Mouse (Mus musculus): ENCODE data around the gene Bik. TPM values are rescaled to one million over a fixed set of nuclear protein-coding genes. Genes with fewer than 3 reads are reported as not detected.

Bik gene
- polyA plus RNA-seq, 1 experiment from 2014 or later: 15.2 TPM

DNA sequence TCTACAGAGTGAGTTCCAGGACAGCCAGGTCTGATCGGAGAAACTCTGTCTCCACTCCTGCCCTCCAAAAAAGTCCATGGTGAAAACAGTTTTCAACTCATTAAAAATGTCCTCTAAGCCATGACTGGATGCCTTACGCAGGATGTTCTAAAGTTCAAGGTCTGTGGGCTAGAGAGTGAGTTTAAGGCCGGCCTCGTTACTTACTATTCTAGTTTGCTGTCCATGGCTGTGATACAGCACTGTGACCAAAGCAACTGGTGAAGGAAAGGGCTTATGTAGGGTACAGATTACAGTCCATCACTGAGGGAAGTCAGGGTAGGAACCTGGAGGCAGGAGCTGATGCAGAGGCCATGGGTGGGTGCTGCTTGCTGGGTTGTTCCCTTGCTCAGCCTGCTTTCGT is 41.9 kb downstream of the Bik start:
- Histone ChIP-seq H3K4me3 (ENCODE audit: low read length) (no peak overlapping the region), H3K4me1 (replicated peaks; ENCODE audit: control insufficient read depth, insufficient read depth, low read length) (peaks cover 4% of the 10 kb centered on the region), H3K36me3 (ENCODE audit: control insufficient read depth, insufficient read depth, low read length) (no peaks in the 10 kb centered on the region), H3K9ac (ENCODE audit: low read length) (no peak overlapping the region), H3K4me2 (ENCODE audit: low read depth, low read length) (no peak overlapping the region), H3K27ac (ENCODE audit: low read length) (no peak overlapping the region), H3K9me3 (ENCODE audit: control insufficient read depth, low read length) (no peaks in the 10 kb centered on the region), H3K27me3 (ENCODE audit: control insufficient read depth, insufficient read depth, low read depth, low read length) (no peaks in the 10 kb centered on the region)
- no peak for ATAC-seq (ENCODE audit: low read depth)
- 97% methylated on average over 5 of the region's 5 CpGs for whole genome bisulfite sequencing

DNA sequence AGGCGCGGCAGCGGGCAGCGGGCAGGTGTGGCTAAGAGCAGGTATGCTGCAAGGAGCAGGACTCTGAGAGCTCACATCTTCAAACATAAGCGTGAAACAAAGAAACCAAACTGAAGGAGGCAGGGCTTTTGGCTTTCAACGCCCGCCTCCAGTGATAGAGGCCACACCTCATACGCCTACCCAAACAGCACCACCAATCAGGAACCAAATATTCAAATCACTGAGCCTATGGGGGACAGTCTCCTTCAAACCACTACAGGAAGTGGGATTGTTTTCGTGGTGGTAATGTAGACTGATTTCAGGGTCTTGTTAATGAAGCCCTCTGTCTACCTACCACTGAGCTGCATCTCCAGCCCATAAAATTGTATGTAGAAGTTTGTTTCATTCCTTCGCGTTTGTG is 43.0 kb downstream of the Bik start:
- Histone ChIP-seq H3K9ac (ENCODE audit: low read length) (no peak overlapping the region), H3K27ac (ENCODE audit: low read length) (no peak overlapping the region), H3K9me3 (ENCODE audit: control insufficient read depth, low read length) (no peaks in the 10 kb centered on the region), H3K4me1 (replicated peaks; ENCODE audit: control insufficient read depth, insufficient read depth, low read length) (no peaks in the 10 kb centered on the region), H3K27me3 (ENCODE audit: control insufficient read depth, insufficient read depth, low read depth, low read length) (no peaks in the 10 kb centered on the region), H3K36me3 (ENCODE audit: control insufficient read depth, insufficient read depth, low read length) (peaks cover 8% of the 10 kb centered on the region), H3K4me3 (ENCODE audit: low read length) (no peak overlapping the region), H3K4me2 (ENCODE audit: low read depth, low read length) (no peak overlapping the region)
- ATAC-seq (ENCODE audit: low read depth): no peak
- WGBS: 44% methylated on average over 11 of the region's 11 CpGs

DNA sequence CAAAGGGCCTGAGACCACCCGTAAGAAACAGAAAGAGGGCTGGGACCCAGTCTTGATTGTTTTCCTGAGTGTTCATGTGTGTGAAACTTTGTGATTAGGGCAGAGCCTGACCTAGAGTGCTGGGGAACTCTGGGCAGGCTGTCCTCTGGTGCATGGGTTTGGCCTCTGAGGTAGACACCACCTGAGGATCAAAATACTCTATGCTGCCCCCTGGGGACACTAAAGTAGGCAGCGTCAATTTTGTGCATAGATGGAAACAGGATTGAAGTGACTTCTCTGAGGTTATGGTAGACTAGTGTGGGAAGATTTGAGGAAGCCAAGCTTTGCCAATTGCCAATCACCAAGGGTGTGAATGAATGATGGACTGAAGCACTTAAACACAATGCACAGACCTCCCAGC is 44.0 kb downstream of the Bik start:
- H3K27me3 ChIP-seq (ENCODE audit: control insufficient read depth, insufficient read depth, low read depth, low read length): no peaks in the 10 kb centered on the region
- 62% methylated on average over 2 of the region's 2 CpGs for WGBS
- peaks cover 14% of the 10 kb centered on the region for H3K36me3 ChIP-seq (ENCODE audit: control insufficient read depth, insufficient read depth, low read length)
- H3K9me3 ChIP-seq (ENCODE audit: control insufficient read depth, low read length): no peaks in the 10 kb centered on the region
- H3K27ac ChIP-seq (ENCODE audit: low read length): no peak overlapping the region
- no peak for ATAC-seq (ENCODE audit: low read depth)
- no peaks in the 10 kb centered on the region for H3K4me1 ChIP-seq (replicated peaks; ENCODE audit: control insufficient read depth, insufficient read depth, low read length)
- no peak overlapping the region for H3K4me3 ChIP-seq (ENCODE audit: low read length)
- H3K4me2 ChIP-seq (ENCODE audit: low read depth, low read length): no peak overlapping the region
- H3K9ac ChIP-seq (ENCODE audit: low read length): no peak overlapping the region

DNA sequence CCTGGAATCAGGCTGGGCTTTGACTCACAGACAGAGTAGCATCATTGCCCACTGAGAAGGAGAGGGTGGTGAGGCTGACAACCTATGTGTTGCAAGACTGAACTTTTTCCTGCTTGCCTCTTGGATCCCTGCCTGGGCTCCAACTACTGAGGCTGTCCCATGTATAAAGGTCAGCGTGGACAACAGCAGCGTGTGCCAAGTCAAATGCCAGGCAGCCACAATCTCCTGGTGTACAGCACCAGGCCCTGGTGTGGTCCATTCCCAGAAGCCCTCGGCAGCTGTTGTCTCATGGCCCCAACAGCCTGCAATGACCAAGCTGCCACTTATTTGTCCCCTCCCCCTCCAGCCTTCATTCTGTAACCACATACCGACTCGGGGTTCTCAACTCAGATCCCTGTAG is 45.0 kb downstream of the Bik start:
- peaks cover 21% of the 10 kb centered on the region for H3K36me3 ChIP-seq (ENCODE audit: control insufficient read depth, insufficient read depth, low read length)
- no peak overlapping the region for H3K9ac ChIP-seq (ENCODE audit: low read length)
- no peaks in the 10 kb centered on the region for H3K27me3 ChIP-seq (ENCODE audit: control insufficient read depth, insufficient read depth, low read depth, low read length)
- no peak overlapping the region for H3K27ac ChIP-seq (ENCODE audit: low read length)
- no peak overlapping the region for H3K4me2 ChIP-seq (ENCODE audit: low read depth, low read length)
- H3K9me3 ChIP-seq (ENCODE audit: control insufficient read depth, low read length): no peaks in the 10 kb centered on the region
- no peak for ATAC-seq (ENCODE audit: low read depth)
- no peaks in the 10 kb centered on the region for H3K4me1 ChIP-seq (replicated peaks; ENCODE audit: control insufficient read depth, insufficient read depth, low read length)
- 73% methylated on average over 5 of the region's 5 CpGs for WGBS
- H3K4me3 ChIP-seq (ENCODE audit: low read length): no peak overlapping the region

DNA sequence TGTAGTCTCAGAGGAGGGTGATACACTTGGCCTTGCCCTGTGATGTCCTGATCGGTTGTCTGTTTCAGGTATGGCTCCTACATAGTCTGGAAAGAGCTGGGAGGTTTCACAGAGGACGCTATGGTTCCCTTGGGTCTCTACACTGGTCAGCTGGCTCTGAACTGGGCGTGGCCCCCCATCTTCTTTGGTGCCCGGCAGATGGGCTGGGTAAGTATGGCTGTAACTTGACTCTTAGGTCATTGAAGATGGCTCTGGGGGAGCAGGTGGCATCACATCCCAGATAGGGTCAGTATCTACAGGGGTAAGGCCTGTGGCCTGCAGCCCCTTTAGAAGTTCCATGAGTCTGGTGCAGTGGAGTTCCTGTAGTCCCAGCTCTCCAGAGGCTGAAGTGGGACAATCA is 45.5 kb downstream of the Bik start:
- no peak overlapping the region for H3K9ac ChIP-seq (ENCODE audit: low read length)
- ATAC-seq (ENCODE audit: low read depth): no peak
- H3K36me3 ChIP-seq (ENCODE audit: control insufficient read depth, insufficient read depth, low read length): peaks cover 23% of the 10 kb centered on the region
- 86% methylated on average over 4 of the region's 4 CpGs for WGBS
- H3K9me3 ChIP-seq (ENCODE audit: control insufficient read depth, low read length): no peaks in the 10 kb centered on the region
- H3K4me3 ChIP-seq (ENCODE audit: low read length): no peak overlapping the region
- no peaks in the 10 kb centered on the region for H3K4me1 ChIP-seq (replicated peaks; ENCODE audit: control insufficient read depth, insufficient read depth, low read length)
- H3K27ac ChIP-seq (ENCODE audit: low read length): no peak overlapping the region
- no peak overlapping the region for H3K4me2 ChIP-seq (ENCODE audit: low read depth, low read length)
- H3K27me3 ChIP-seq (ENCODE audit: control insufficient read depth, insufficient read depth, low read depth, low read length): no peaks in the 10 kb centered on the region

DNA sequence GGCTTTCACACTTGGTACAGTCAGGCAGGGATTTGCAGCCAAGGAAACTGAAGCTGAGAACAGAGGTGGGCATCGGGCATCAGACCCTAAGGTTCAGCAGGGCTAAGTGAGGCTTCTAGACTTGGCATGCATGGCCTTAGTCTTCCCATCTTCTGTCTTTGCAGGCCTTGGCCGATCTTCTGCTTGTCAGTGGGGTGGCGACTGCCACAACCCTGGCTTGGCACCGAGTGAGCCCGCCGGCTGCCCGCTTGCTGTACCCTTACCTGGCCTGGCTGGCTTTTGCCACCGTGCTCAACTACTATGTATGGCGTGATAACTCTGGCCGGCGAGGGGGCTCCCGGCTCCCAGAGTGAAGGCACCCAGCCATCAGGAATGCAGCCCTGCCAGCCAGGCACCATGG is 46.9 kb downstream of the Bik start:
- no peak overlapping the region for H3K4me2 ChIP-seq (ENCODE audit: low read depth, low read length)
- H3K4me3 ChIP-seq (ENCODE audit: low read length): no peak overlapping the region
- no peak overlapping the region for H3K9ac ChIP-seq (ENCODE audit: low read length)
- H3K27me3 ChIP-seq (ENCODE audit: control insufficient read depth, insufficient read depth, low read depth, low read length): no peaks in the 10 kb centered on the region
- no peaks in the 10 kb centered on the region for H3K9me3 ChIP-seq (ENCODE audit: control insufficient read depth, low read length)
- no peaks in the 10 kb centered on the region for H3K4me1 ChIP-seq (replicated peaks; ENCODE audit: control insufficient read depth, insufficient read depth, low read length)
- no peak for ATAC-seq (ENCODE audit: low read depth)
- H3K36me3 ChIP-seq (ENCODE audit: control insufficient read depth, insufficient read depth, low read length): peaks cover 31% of the 10 kb centered on the region
- no peak overlapping the region for H3K27ac ChIP-seq (ENCODE audit: low read length)
- 93% methylated on average over 12 of the region's 12 CpGs for WGBS

DNA sequence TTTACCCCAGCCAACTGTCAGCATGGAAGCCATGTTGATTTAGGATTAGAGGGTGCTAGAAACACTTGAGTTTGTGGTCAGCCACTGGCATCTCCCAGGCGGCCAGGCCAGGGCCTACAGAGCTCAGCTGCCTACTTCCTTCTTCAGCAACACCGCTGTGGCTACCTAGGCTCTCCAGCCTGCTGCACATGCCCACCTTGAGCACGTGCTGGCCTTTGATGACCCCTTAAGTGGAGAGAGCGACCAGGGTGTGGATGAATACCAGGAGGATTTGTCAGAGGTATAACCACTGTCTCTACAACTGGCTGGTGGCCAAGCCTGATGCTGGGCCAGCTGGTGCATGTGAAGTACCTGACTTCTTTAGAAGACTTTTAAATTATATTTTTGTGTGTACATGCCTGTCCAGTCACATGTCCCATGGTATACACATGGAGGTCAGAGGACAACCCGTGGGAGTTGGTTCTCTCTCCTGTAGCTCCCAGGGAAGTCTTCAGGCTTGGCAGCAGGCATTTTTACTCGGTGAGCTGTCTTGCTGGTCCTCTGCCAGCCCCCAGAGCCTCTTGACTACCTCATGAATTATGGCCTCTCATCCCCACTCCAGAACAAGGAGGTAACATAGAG is 48.2 kb downstream of the Bik start:
- H3K4me1 ChIP-seq (replicated peaks; ENCODE audit: control insufficient read depth, insufficient read depth, low read length): no peaks in the 10 kb centered on the region
- 70% methylated on average over 6 of the region's 6 CpGs for WGBS
- no peak overlapping the region for H3K9ac ChIP-seq (ENCODE audit: low read length)
- H3K9me3 ChIP-seq (ENCODE audit: control insufficient read depth, low read length): no peaks in the 10 kb centered on the region
- no peaks in the 10 kb centered on the region for H3K27me3 ChIP-seq (ENCODE audit: control insufficient read depth, insufficient read depth, low read depth, low read length)
- no peak overlapping the region for H3K4me2 ChIP-seq (ENCODE audit: low read depth, low read length)
- no peak overlapping the region for H3K4me3 ChIP-seq (ENCODE audit: low read length)
- no peak overlapping the region for H3K27ac ChIP-seq (ENCODE audit: low read length)
- peak; percentile 36 for ATAC-seq (ENCODE audit: low read depth)
- H3K36me3 ChIP-seq (ENCODE audit: control insufficient read depth, insufficient read depth, low read length): peaks cover 33% of the 10 kb centered on the region

DNA sequence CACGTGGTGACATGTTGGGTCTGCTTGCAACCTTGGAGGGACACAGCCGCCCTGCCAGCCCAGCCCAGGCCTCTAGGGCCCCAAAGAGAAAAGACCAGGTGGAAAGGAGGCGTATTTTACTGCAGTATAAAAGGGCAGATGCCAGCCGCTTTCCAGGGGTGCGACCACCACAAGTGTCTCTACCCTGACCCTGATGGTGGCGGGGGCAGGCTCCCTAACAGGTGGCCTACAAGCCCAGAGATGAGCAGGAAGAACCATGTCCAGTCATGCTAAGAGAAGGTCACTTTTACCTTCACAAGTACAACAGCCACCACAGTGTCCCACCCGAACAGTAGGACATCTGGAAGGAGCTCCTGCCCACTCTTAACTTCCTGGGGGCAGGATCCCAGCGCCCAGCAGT is 48.9 kb downstream of the Bik start:
- no peaks in the 10 kb centered on the region for H3K27me3 ChIP-seq (ENCODE audit: control insufficient read depth, insufficient read depth, low read depth, low read length)
- H3K27ac ChIP-seq (ENCODE audit: low read length): no peak overlapping the region
- H3K9ac ChIP-seq (ENCODE audit: low read length): no peak overlapping the region
- ATAC-seq (ENCODE audit: low read depth): no peak
- peaks cover 39% of the 10 kb centered on the region for H3K36me3 ChIP-seq (ENCODE audit: control insufficient read depth, insufficient read depth, low read length)
- no peak overlapping the region for H3K4me2 ChIP-seq (ENCODE audit: low read depth, low read length)
- no peaks in the 10 kb centered on the region for H3K9me3 ChIP-seq (ENCODE audit: control insufficient read depth, low read length)
- no peaks in the 10 kb centered on the region for H3K4me1 ChIP-seq (replicated peaks; ENCODE audit: control insufficient read depth, insufficient read depth, low read length)
- no peak overlapping the region for H3K4me3 ChIP-seq (ENCODE audit: low read length)
- 90% methylated on average over 8 of the region's 8 CpGs for WGBS

DNA sequence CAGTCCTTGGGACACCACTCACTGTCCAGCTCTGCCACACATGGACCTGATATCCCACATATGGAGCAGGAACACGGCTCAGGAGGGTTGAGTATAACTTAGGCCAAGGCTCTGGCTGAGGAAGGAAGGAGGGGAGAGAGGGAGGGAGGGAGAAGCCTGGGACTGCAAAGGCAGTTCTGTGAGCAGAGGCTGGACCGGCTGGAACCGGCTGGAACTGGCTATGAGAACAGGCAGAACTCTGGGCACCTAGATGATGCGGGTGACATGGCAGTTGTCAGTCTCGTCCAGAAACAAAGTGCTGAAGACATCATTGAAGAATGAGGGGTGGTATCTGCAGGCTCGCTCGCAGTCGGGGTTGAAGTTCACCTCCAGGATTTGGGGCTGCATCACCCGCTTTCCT is 50.0 kb downstream of the Bik start:
- no peaks in the 10 kb centered on the region for H3K4me1 ChIP-seq (replicated peaks; ENCODE audit: control insufficient read depth, insufficient read depth, low read length)
- no peak overlapping the region for H3K9ac ChIP-seq (ENCODE audit: low read length)
- no peak for ATAC-seq (ENCODE audit: low read depth)
- H3K27me3 ChIP-seq (ENCODE audit: control insufficient read depth, insufficient read depth, low read depth, low read length): no peaks in the 10 kb centered on the region
- no peak overlapping the region for H3K27ac ChIP-seq (ENCODE audit: low read length)
- H3K4me3 ChIP-seq (ENCODE audit: low read length): no peak overlapping the region
- no peaks in the 10 kb centered on the region for H3K9me3 ChIP-seq (ENCODE audit: control insufficient read depth, low read length)
- H3K4me2 ChIP-seq (ENCODE audit: low read depth, low read length): no peak overlapping the region
- 85% methylated on average over 9 of the region's 9 CpGs for WGBS
- H3K36me3 ChIP-seq (ENCODE audit: control insufficient read depth, insufficient read depth, low read length): peaks cover 45% of the 10 kb centered on the region

DNA sequence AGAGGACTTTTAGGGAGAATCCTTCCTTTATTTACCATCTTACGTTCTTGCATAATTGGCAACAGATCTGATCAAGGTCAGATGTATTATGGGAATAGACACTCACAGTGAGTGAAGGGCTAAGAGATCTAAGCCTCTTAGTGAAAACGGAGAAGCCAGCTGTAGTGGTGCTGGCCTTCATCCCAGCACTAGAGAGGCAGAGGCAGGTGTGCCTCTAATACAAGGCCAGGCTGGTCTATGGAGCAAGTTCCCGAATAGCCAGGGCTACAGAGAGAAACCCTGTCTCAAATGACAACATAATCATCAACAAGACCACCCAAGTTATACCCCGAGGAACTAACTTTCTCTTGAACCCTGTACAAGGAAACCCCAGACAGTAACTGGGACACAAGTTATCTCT is 56.3 kb downstream of the Bik start:
- ATAC-seq (ENCODE audit: low read depth): no peak
- Histone ChIP-seq H3K4me1 (replicated peaks; ENCODE audit: control insufficient read depth, insufficient read depth, low read length) (no peaks in the 10 kb centered on the region), H3K27me3 (ENCODE audit: control insufficient read depth, insufficient read depth, low read depth, low read length) (no peaks in the 10 kb centered on the region), H3K4me2 (ENCODE audit: low read depth, low read length) (no peak overlapping the region), H3K9ac (ENCODE audit: low read length) (no peak overlapping the region), H3K4me3 (ENCODE audit: low read length) (no peak overlapping the region), H3K36me3 (ENCODE audit: control insufficient read depth, insufficient read depth, low read length) (peaks cover 46% of the 10 kb centered on the region), H3K9me3 (ENCODE audit: control insufficient read depth, low read length) (peaks cover 5% of the 10 kb centered on the region; the same call in 1 of the 2 replicates), H3K27ac (ENCODE audit: low read length) (no peak overlapping the region)
- 81% methylated on average over 4 of the region's 4 CpGs for WGBS
